Mouse (Mus musculus): ENCODE measurements at regions not wholly inside any gene's neighbourhood (a gene's known extent, or its start where the extent isn't known, plus 50 kb on each side); places are given as distances from the start of the nearest gene placed in this dataset.
A peak's percentile ranks its signal among the peaks of the same experiment; 100 is the strongest.

DNA sequence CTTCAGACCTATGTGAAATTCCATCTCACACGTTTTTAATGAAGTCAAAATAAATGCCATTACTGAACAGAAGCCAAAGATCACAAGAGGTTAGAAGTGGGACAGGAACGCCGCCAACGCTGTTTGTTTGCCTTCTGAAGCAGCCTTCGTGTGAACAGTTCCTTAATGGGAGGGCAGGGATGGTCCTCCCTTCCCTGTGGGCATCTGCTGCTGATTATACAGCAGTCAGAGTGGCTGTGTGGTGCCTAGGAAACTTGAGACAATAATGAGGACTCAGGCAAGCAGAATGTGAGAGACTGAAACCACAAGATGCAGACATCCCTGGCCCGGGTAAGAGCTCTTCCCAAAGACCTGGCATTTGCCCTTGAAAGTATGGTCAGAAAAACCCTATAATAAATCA lies 164.3 kb downstream of the Cxcl12 start:
- peak; percentile 18 for DNase-seq

DNA sequence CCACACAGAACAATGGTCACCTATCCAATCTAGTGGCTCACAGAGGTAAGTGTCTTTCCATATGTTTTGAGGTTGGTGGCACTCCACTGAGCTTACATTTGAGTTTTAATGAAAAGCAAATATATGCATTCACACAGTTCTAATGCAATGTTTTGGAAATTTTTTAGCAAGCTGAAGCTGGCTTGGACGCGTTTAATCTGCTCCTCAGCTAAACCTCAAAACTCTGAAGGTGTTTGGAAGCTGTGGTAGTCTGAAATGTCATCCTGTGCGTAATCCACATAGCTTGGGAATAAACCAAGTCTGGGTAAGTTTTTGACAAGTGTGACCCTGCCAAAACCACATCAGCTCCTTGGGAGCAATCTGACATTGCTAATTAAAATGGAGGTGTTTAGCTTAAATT lies 173.8 kb downstream of the Cxcl12 start:
- DNase-seq: no peak

DNA sequence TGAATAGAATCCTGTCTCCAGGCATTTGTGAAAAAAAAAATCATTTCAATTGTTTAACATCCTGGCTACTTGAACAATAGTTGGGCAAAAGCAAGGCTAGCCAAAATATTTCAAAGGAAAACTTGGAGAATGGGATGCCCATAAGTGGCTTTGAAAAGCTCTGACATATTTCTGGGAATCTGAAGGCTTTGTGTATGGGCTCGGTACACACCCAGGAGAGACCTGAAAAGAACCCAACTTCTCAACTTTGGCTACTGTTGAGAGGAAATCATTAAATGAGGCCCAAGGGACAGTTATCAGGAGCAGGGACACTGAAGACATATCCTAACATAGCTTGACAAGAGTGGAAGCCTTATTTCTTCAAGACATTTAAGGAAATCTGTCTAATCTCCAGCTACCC lies 179.0 kb downstream of the Cxcl12 start:
- no peak for DNase-seq

DNA sequence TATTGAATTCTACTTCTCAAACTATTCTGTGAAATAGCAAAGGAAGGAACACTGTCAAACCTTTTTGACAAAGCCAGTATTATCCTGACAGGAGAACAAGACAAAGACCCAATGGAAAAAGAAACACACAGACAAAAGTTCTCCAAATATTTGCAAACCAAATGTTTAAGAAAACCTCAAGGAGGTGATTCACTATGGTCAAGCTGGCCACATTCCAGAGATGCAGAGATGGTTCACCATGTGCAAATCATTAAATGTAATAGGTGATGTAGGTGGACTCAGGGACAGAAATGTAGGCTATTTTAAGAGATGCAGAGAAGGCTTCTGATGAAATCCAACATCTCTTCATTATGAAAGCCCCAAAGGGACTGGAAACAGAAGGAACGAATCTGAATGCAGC lies 183.5 kb downstream of the Cxcl12 start:
- no peak for DNase-seq

- no peak for DNase-seq
Measured at GRCm38 (mm10) chr6:117353091-117353490, 184.8 kb downstream of the Cxcl12 start.

- DNase-seq: no peak
Measured at GRCm38 (mm10) chr6:117356101-117356500, 187.8 kb downstream of the Cxcl12 start.

DNA sequence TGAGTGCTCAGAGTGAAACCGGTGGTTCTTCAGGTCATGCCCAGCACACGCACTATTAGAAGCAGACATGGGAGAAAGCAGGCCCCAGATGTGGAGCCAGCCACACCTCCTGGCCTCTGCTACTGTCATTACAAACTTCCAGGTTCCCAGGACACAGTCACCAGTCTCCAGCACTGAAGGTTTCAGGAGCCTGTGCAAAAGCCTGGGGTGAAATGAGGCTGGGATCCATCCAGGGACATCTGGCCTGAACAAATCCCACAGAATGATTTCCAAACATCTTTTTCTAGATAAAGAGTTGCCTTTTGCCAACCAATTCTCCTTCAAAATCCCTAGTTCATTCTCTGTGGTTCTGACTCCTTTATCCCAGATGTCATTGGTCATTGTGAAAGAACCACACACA lies 191.1 kb downstream of the Cxcl12 start:
- no peak for DNase-seq

DNA sequence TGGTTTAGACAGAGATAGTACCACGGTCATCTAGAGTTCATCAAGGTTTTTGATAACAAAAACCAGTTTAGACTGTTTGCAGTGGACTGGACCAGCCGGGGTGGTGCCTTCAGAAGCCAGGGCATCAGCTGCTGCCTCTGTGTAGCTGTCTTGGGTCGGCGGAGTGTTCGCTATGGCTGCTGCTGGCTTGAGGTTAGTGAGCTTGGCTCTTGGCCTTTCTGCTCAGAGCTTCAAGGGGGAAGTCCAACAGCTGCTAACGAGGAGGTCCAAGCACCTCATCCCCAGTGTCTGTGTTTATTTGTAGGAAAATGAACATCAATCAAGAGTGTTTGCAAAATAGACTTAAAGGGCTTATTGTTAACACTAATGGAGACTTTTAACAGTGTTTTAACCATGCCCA lies 198.2 kb downstream of the Cxcl12 start:
- peak; percentile 25 for DNase-seq

GRCm38 (mm10) chr6:117375989-117376388 lies 207.7 kb downstream of the Cxcl12 start:
- no peak for DNase-seq

- no peak for DNase-seq
Measured at GRCm38 (mm10) chr6:117379904-117380303, 211.6 kb downstream of the Cxcl12 start.

- no peak for DNase-seq
Measured at GRCm38 (mm10) chr6:117390233-117390848, 222.0 kb downstream of the Cxcl12 start.

DNA sequence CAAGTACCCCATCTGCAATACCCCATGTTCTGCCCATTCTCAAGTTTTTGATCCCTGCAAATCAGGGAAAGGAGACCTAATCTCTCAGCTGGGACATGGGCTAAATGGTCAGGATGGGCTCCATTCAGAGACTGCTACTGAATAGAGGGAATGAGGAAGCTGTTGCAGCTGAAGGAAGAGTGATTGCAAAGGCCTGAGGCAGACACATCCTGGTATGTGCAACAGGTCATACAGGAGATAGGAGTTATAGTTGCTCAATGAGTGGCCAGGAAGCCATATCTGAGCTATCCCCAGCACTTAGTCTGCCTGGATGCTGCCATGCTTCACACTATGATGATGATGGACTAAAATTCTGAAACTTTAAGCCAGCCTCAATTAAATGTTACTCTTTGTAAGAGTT lies 225.1 kb downstream of the Cxcl12 start:
- no peak for DNase-seq

DNA sequence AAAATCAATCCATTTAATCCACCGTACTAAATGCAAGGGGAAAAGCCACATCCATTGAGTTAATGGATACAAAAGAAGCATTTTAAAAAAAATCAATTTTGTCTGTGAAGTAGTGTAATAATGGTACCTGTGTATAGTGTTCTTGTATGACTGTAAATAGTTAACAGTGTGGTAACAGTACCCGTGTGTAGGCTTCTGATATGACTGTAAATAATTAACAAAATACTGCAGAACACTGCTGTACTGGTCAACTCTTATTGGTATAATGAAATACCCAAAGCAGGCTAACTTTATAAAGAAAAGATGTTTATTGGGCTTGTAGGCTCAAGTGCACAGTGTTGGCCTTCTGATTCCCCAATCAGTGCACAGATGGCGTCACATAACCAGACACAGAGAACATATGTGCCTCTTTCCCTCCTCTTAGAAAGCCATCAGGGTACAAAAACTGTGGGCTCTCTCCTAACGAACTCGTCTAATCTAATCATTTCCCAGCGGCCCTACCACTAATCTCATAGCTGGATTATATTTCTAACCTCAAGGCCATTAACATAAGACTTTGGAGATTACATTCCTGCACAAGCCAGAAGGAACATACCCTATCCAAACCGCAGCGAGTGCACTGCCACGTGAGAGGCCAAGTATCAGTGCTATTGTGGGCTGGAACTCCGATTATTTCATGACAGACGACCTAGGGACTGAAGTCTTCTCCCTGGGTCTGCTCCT lies 237.4 kb downstream of the Cxcl12 start:
- no peak for DNase-seq

DNA sequence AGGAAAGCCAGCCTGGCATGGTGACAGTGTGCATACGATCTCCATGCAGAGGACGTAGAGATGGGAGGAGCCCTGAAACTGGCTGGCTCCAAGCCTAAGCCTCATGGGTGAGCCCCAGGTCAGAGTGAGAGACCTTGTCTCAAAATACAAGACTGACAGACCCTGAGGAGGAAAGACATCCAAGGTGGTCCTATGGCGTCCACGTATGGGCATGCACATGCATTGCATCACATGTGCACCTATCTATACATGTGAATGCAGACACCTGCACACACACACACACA lies 237.9 kb downstream of the Cxcl12 start:
- no peak for DNase-seq

- no peak for DNase-seq
Measured at GRCm38 (mm10) chr6:117406757-117407156, 238.4 kb downstream of the Cxcl12 start.

DNA sequence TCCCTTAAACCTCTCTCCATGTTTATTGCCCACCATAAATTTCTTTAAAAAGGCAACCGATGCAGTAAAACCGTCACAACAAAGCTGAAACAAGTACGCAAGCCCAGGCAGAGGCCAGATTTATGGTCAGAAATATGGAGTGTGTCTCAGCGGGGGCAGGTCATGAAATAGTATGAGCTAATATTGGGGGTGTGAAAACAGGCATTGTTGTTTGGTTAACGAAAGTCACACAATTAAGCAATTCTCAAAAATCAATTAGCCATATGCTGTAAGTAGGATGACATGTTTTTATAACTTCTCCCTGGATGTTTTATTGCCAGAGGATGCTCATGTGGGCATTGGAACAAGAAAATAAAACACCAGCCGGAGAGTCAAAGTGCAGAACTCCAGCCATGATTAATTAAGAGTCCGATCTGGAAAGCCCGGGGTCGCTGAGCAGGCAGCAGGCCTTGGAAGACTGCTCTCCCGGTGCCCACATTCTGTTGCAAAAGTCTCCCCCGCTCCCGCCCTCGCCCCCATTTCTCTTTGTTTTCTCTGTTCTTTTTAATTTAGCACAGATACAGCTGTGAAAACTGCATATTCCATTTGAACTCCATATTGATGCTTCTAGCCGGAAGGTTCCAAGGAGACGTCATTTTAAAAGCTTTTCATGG lies 239.0 kb downstream of the Cxcl12 start:
- peak; percentile 46 for DNase-seq

DNA sequence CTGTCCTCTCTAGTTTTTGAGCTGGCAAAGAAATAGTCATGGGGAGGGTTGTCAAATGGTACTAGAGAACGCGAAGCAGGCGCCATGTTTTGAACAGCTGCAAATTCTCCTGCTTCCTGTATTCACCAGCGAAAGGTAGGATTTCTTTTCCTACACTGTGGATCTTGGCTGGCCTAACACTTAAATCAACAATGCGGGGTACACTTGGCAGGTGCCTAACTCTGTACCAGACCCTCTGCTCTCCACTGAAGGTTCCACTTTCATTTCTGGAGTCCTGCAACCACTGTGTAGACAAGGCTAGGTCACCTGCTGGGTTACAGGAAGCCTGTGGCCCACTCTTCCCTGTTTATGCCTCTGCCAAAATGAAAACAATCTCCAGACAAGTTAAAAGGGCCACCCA lies 239.6 kb downstream of the Cxcl12 start:
- no peak for DNase-seq

DNA sequence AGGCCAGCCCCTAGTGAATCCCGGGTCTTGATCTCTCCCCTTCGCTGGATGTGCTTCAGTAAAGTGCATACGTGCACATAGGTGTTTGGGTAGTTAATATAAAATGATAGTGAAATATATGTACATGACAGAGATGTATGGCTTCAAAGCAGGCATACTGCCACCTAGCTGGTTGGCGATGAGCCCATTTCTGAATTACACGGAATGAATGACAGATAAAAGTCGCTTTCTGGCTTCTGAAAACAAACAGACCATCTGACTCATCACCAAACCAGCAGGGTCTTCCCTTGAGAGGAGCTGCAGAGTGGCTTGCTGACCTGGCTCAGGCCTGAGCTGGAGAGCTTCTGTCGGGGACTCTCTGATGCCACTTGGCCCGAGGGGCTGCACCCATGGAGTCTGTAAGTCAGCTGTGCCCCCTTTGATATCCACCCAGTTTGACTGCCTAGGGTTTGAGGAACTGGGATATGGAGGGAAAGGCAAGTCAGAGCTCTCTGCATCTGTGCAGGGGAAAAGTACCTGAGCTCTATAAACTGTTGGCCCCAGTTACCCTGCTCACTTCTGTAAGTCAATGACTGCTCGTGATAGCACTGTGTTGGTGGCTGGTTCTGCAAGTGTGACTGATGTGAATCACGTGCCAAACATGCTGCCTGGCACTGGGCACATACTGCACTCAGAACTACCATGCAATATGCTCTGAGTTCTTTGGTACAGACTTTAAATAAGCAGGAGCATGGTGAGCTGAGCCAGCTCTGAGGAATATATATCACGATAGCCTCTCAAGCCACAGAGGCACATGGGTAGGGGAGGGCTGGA lies 240.8 kb downstream of the Cxcl12 start:
- no peak for DNase-seq

DNA sequence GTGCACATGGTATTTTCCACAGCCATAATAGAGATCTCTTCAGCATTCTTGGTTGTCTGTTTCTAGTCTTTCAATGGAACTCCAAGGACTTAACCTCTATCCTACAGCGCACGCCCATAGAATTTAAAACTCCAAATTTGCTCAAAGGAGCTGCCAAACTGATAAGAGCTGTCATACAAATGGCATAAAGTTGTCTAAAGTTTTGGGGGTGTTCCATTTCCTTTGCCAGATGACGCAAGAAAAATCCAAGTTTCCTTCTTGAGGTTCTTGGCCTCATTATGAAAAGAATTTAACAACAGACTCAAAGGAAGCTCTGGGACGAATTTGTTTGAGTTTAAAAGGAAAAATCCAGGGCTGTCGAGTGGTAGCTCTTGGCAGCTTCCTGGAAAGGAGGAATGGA lies 246.6 kb downstream of the Cxcl12 start:
- no peak for DNase-seq

DNA sequence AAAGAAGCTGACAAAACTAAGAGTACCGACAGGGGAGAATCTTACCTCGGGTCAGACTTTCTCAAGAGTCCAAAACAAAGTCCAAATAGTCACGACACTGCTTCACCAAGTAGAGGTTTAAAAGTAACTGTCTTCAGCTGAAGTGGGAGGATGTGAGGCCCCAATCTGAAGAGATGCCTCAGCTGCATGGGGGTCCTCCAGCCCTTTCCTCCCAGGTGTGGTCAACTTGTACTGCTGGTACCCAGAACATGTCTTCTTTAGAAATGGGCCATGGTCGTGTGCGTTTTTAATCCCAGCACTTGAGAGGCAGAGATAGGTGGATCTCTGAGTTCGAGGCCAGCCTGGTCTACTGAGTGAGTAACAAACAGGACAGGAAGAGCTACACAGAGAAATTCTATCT lies 247.6 kb downstream of the Cxcl12 start:
- peak; percentile 2 for DNase-seq

- DNase-seq: peak; percentile 3
Measured at GRCm38 (mm10) chr6:117416461-117416860, 248.1 kb downstream of the Cxcl12 start.

DNA sequence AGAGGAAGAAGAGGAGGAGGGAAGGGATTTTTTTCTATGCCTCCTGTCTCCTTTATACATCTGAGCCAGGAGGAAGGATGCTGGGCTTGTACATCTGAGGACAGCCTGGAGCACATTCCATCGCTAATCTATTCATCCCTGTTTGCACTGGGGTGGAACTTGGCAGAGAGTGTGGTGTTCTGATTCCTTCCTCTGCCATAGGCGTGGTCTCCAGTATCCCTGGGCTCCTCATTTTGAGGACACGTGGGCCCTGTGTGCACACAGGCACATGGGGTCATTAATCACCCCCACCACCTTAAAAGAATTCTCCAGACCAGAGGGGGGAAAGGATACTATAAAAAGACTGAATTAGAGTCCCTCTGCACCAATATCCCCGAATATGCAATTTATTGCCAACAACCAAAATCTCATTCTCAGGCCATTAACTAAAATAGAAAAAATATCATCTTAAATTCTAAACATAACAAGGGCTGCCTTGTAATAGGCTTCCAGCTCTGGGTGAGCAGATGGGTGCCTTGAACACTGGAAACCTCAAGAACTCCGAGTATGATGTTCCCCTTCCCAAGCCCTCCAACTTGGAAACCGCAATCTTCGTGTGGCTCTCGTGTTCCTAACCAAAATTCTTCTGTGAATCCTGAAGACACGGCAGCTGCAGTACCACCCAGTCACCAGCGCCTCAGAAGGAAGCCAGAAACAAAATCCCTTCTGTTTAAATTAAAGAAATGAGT lies 254.7 kb downstream of the Cxcl12 start:
- DNase-seq: no peak

DNA sequence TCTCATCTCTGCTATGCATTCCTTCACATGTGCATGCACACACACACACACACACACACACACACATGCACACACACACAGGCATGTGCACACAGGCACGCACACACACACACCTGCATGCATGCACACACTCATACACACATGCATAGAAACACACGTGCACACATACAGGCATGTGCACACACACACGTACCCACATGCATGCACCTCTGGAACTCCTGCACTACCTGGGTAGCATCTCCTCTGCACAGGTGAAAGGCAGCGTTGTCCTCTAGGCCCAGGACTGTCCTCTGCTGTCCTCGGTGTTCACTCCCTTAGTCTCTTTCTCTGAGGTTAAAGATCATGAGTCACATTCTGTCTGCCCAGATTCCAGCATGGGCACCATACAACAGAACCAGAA lies 258.0 kb downstream of the Cxcl12 start:
- no peak for DNase-seq
